Mouse (Mus musculus): ENCODE measurements at regions not wholly inside any gene's neighbourhood (a gene's known extent, or its start where the extent isn't known, plus 50 kb on each side); places are given as distances from the start of the nearest gene placed in this dataset.

DNA sequence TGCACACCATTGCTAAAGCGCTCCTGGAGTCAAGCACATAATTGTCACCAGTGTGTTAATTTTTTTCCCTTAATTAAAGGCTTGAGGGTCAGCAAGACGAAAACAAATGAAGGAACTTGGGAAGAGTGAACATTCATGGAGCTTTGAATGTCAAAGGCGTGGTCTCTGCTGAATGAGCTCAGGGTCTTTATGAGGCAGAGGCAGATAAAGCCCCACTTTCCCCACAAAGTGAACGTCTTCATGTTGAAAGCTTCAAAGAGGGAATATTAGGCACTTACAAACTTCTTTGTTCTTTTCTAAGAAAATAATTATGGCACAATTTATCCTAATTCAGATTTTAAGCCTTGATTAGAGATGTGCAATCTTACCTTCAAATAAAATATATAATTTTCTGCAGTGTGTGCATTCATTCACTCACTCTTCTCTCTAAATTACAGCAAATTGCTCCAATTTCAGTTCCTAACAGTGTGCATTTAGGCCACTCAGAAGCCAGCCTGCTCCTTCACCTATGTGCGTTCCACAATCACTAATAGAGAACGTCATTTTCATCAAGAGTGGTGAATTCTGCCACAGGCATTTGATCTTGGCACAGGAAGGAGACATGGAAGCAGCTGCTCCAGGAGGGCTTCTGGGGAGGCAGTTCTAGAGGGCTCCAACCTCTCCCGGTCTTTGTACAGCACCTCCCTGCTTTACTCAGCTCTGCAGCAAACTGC, 412.1 kb downstream of the Sox11 start:
- Histone ChIP-seq H3K4me3 (replicated peaks) (no peak overlapping the region), H3K9me3 (no peaks in the 10 kb centered on the region), H3K4me2 (no peak overlapping the region), H3K9ac (no peak overlapping the region), H3K27ac (no peak overlapping the region), H3K36me3 (no peaks in the 10 kb centered on the region), H3K4me1 (no peaks in the 10 kb centered on the region), H3K27me3 (replicated peaks) (no peaks in the 10 kb centered on the region)
- WGBS, result 74% methylated on average over 7 of the region's 7 CpGs
- ATAC-seq (ENCODE audit: insufficient read depth, low FRiP score, low read depth), result no peak

DNA sequence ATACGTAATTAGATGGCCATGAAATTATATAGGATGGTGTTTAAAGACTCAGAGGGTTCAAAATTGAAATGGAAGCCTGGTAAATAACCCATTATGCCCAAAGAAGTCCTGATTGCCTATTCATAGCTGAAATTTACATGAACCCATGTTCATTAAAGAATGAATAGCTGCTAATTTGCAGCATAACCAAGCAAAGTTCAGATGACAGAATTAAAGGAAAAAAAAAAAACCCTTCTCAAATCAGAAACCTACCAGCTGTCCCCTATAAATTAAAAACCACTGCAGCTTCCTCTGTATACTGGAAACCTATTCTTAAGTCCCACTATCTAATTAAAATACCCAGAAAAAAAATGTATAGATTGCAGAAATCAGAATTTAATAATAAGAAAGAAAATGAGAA, 436.2 kb downstream of the Sox11 start:
- Histone ChIP-seq H3K4me3 (replicated peaks) (no peak overlapping the region), H3K9me3 (no peaks in the 10 kb centered on the region), H3K4me2 (no peak overlapping the region), H3K36me3 (no peaks in the 10 kb centered on the region), H3K4me1 (0 out of 2 replicates have a peak, but pooled peaks cover 4% of the 10 kb centered on the region), H3K27ac (no peak overlapping the region), H3K9ac (no peak overlapping the region), H3K27me3 (replicated peaks) (no peaks in the 10 kb centered on the region)
- ATAC-seq (ENCODE audit: insufficient read depth, low FRiP score, low read depth), result no peak
- 94% methylated on average over 1 of the region's 1 CpGs for WGBS

DNA sequence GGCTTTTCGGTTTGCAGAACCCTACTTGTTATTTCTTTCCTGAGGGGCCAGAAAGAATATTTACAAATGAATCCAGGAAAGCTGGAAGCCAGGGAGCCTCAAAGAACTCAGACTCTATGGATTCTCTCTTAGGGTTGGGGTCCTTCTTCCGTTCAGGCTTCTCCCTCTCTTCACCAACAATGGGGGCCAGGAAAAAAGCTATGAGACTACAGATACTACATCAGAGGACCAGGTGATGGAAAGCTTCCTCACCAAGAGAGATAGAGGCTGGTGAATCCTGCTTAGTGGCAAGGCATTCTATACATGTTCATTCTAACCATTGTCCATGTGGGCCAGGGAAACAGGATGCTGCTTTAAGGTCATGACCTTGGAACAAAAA, 434.9 kb downstream of the Cmpk2 start:
- Histone ChIP-seq H3K4me3 (replicated peaks) (no peak overlapping the region), H3K9ac (no peak overlapping the region), H3K27ac (no peak overlapping the region), H3K9me3 (no peaks in the 10 kb centered on the region), H3K4me2 (peak overlapping the region; percentile 45; the same call in 1 of the 2 replicates), H3K27me3 (replicated peaks) (no peaks in the 10 kb centered on the region), H3K4me1 (0 out of 2 replicates have a peak, but pooled peaks cover 4% of the 10 kb centered on the region), H3K36me3 (no peaks in the 10 kb centered on the region)
- ATAC-seq (ENCODE audit: insufficient read depth, low FRiP score, low read depth), result no peak
- 31% methylated on average over 2 of the region's 2 CpGs for WGBS

DNA sequence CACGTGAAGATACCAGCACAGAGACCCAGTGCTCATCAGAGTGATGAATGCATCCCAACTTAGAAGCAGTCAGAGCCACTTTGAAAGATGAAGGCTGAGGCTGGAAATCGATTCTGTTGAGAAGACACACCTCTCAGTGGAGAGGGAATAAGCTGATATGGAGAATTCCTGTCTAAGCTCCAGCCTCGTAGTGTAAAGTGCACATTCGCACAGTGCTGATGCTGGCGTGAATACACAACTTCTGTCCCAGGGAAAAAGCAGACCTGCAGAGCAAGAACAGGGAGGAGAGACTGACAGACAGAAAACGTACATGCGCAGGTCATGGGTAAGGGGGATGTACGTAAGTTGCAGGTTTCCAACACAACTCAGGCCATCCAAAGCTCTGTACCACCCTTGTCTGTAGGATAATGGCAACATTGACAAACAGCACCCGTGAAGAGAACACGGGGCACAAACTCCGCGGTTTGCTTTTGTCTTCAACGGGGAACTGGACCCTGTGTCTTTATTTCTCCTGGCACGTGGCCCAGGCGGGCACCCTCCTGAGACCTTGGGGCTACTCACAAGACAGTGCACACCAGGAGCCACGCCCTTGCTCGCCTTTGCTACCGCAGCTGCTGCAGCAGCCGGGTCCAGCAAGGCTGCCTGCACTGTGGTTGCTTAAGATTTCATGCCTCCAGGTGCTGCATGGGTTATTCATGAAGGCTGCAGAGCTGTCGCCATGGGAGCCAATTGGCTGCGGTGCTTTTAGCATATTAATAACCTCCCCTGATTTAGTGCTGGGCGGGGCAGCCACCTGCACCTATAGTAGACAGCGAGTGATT, 434.3 kb downstream of the Cmpk2 start:
- Histone ChIP-seq H3K9me3 (no peaks in the 10 kb centered on the region), H3K4me2 (peak overlapping the region; percentile 45), H3K27ac (no peak overlapping the region), H3K4me1 (0 out of 2 replicates have a peak, but pooled peaks cover 4% of the 10 kb centered on the region), H3K27me3 (replicated peaks) (no peaks in the 10 kb centered on the region), H3K36me3 (no peaks in the 10 kb centered on the region), H3K9ac (no peak overlapping the region), H3K4me3 (replicated peaks) (0 out of 2 replicates have a peak overlapping the region, but pooled peaks have one; percentile 11)
- 31% methylated on average over 23 of the region's 23 CpGs for WGBS
- ATAC-seq (ENCODE audit: insufficient read depth, low FRiP score, low read depth), result no peak; the same call in 1 of the 2 replicates

DNA sequence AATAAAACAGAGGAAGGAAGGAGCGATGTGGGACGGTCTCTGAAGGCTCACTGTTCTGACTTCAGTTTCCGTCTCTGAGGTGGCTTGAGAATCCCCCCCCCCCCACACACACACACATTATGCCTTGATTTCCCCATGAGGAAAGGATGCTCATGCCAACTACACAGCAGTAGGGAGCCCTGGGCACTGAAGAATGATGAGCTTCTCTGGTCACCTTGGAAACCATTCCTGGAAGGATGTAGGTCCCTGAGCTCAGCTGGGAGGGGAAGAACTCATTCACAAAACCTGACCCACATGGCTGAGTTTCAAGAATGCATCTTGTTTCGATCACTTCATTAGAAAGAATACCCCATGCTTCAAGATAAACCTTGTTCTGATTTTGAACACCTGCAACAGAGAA, 422.2 kb downstream of the Cmpk2 start:
- H3K4me2 ChIP-seq, result no peak overlapping the region
- no peak for ATAC-seq (ENCODE audit: insufficient read depth, low FRiP score, low read depth)
- no peaks in the 10 kb centered on the region for H3K36me3 ChIP-seq
- H3K27me3 ChIP-seq (replicated peaks), result no peaks in the 10 kb centered on the region
- H3K9me3 ChIP-seq, result no peaks in the 10 kb centered on the region
- H3K4me3 ChIP-seq (replicated peaks), result no peak overlapping the region
- no peak overlapping the region for H3K9ac ChIP-seq
- no peak overlapping the region for H3K27ac ChIP-seq
- WGBS, result 68% methylated on average over 4 of the region's 4 CpGs
- no peaks in the 10 kb centered on the region for H3K4me1 ChIP-seq

DNA sequence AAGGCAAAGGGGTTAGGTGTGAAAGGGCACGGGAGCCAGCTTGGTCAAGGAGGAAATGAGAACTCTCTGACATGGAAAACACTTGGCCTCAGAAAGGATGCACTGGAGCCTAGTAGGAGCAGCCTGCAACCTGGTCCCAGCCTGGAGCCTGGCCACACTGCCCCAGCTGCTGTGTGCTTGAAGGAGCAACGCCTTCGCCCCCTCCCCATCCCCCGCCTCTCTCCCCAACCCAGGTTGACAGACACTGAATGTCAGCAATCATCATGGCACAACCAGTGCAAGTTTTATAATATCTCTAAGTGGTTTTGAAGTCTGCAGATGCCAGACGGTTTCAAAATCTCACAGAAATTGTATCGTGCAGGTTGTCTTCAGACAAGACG, 417.6 kb downstream of the Cmpk2 start:
- Histone ChIP-seq H3K36me3 (no peaks in the 10 kb centered on the region), H3K4me2 (no peak overlapping the region), H3K4me1 (no peaks in the 10 kb centered on the region), H3K27ac (no peak overlapping the region), H3K4me3 (replicated peaks) (no peak overlapping the region), H3K9ac (no peak overlapping the region), H3K27me3 (replicated peaks) (no peaks in the 10 kb centered on the region), H3K9me3 (no peaks in the 10 kb centered on the region)
- 74% methylated on average over 7 of the region's 7 CpGs for WGBS
- no peak for ATAC-seq (ENCODE audit: insufficient read depth, low FRiP score, low read depth)

DNA sequence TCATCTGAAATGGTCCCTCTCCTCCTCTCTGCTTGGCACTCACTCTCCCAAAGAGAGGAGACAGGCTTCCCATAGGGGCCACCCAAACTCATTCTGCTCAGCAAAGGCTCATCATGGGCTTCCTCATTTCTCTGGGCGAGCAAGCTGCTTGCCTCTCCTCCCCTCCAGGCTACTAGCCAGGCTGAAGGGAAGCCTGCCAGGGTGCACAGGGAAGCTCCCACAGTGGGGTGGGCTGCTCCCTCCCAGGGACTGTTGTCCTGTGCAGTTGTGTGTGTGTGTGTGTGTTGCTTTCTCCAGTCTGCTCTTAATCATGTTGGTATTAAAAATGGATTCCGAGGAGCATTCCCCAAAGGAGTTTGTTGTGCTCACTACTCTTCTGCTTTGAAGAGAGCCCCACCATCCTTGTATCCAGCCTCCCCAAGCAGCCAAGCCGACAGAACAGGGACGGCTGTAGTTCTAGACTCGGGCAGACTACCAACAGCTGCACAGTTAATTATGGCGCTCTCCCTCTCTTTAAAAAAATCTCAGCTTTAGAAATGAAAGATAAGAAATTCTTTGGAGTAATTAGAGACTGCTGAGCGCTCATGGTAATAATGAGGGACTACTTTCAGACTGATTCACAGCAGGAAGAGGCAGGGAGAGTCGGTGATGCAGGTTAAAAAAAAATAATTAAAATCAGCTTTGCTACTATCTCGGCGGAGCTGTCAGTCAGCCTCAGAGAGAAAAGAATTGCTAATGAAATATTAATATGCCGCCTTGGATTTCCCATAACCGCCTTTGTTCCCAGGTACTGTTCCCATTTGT, 417.0 kb downstream of the Cmpk2 start:
- no peak for ATAC-seq (ENCODE audit: insufficient read depth, low FRiP score, low read depth)
- H3K36me3 ChIP-seq, result no peaks in the 10 kb centered on the region
- no peak overlapping the region for H3K4me2 ChIP-seq
- H3K4me3 ChIP-seq (replicated peaks), result no peak overlapping the region
- H3K27me3 ChIP-seq (replicated peaks), result no peaks in the 10 kb centered on the region
- no peak overlapping the region for H3K9ac ChIP-seq
- H3K4me1 ChIP-seq, result no peaks in the 10 kb centered on the region
- no peaks in the 10 kb centered on the region for H3K9me3 ChIP-seq
- WGBS, result 49% methylated on average over 12 of the region's 12 CpGs
- H3K27ac ChIP-seq, result no peak overlapping the region

DNA sequence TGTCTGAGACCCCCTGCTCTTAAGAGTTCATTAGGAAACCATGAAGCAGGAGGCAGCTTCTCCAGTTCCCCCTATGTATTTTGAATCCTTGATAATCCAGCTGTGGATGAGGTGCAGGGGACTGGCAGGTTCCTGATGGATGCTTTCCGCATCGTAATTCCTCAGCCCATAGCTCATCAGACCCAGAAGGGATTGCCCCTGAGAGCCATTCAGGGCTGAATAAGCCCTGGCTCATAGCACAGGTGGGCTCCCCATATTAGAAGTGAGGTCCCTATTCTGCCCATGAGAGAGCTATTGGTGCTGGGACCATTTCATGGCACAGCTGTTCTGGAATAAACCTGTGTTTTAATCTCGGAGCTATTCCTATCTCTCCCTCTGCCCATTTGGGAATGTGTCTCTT, 416.1 kb downstream of the Cmpk2 start:
- Histone ChIP-seq H3K27me3 (replicated peaks) (no peaks in the 10 kb centered on the region), H3K9me3 (no peaks in the 10 kb centered on the region), H3K4me1 (no peaks in the 10 kb centered on the region), H3K4me3 (replicated peaks) (no peak overlapping the region), H3K36me3 (no peaks in the 10 kb centered on the region), H3K27ac (no peak overlapping the region), H3K4me2 (no peak overlapping the region), H3K9ac (no peak overlapping the region)
- WGBS, result 87% methylated on average over 3 of the region's 3 CpGs
- no peak for ATAC-seq (ENCODE audit: insufficient read depth, low FRiP score, low read depth)

DNA sequence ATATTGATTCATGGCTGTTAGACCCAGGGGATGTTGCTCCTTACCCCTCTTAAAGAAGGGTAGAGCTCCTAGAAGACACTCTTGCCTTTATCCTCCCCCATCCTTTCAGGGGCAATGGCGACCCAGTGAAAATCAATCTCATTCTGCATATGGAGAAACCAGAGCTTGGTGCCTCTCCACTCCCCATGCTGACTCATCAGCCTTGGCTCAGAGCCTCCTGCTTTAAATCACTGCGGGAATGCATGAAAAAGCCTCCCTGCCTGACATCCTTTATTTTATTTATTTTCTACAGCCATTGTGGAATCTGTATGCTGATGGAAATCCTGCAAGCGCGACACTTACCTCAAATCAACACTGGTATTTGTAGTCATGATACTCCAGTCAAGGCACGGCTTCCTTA, 415.2 kb downstream of the Cmpk2 start:
- no peak overlapping the region for H3K27ac ChIP-seq
- no peaks in the 10 kb centered on the region for H3K36me3 ChIP-seq
- no peak overlapping the region for H3K4me2 ChIP-seq
- 22% methylated on average over 5 of the region's 5 CpGs for WGBS
- H3K9ac ChIP-seq, result no peak overlapping the region
- H3K4me1 ChIP-seq, result no peaks in the 10 kb centered on the region
- H3K27me3 ChIP-seq (replicated peaks), result no peaks in the 10 kb centered on the region
- H3K4me3 ChIP-seq (replicated peaks), result no peak overlapping the region
- ATAC-seq (ENCODE audit: insufficient read depth, low FRiP score, low read depth), result no peak
- H3K9me3 ChIP-seq, result no peaks in the 10 kb centered on the region

DNA sequence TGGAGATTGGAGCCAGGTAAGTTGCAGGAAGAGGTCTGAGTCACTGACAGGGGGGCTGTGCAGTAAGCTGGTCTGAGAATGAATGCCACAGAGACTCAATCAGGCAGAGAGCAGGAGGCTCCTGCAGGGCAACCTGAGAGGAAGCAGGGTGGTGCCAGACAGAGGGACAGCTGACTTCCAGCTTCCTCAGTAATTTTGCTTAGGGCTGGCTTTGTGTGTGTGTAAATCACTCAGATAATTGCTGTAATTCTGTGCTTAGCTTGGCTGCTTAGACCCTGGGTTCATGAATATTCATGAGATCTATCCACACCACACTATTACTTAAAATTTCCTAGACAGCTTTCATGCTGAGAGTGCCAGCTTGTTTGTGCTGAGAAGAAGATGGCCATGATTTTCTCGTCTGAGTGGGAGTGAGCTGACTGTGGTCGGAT, 408.7 kb downstream of the Cmpk2 start:
- Histone ChIP-seq H3K9me3 (no peaks in the 10 kb centered on the region), H3K9ac (no peak overlapping the region), H3K36me3 (no peaks in the 10 kb centered on the region), H3K27ac (no peak overlapping the region), H3K27me3 (replicated peaks) (no peaks in the 10 kb centered on the region), H3K4me2 (no peak overlapping the region), H3K4me1 (no peaks in the 10 kb centered on the region), H3K4me3 (replicated peaks) (no peak overlapping the region)
- ATAC-seq (ENCODE audit: insufficient read depth, low FRiP score, low read depth), result no peak
- WGBS, result 76% methylated on average over 2 of the region's 2 CpGs

DNA sequence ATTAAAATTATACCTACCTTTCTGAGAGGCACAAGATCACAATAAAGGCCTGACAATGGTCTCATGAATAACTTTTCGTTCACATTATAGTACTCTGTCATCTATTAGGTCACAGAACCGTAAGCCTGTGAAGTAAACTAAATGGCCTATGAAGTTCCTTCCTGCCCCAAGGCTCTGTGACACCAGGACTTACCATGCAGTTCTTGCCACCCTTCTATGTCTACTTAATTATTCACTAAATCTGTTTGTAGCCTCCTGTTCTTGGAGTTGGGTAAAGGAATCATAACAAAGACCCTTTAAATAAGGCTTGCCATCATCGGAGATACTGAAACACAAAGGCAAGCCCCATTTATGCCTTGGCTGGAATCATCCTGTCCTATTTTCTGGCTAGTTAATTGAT, 408.3 kb downstream of the Cmpk2 start:
- H3K27me3 ChIP-seq (replicated peaks), result no peaks in the 10 kb centered on the region
- H3K4me2 ChIP-seq, result no peak overlapping the region
- H3K4me3 ChIP-seq (replicated peaks), result no peak overlapping the region
- no peak for ATAC-seq (ENCODE audit: insufficient read depth, low FRiP score, low read depth)
- H3K4me1 ChIP-seq, result no peaks in the 10 kb centered on the region
- 83% methylated on average over 3 of the region's 3 CpGs for WGBS
- no peaks in the 10 kb centered on the region for H3K36me3 ChIP-seq
- H3K9ac ChIP-seq, result no peak overlapping the region
- no peak overlapping the region for H3K27ac ChIP-seq
- H3K9me3 ChIP-seq, result no peaks in the 10 kb centered on the region

DNA sequence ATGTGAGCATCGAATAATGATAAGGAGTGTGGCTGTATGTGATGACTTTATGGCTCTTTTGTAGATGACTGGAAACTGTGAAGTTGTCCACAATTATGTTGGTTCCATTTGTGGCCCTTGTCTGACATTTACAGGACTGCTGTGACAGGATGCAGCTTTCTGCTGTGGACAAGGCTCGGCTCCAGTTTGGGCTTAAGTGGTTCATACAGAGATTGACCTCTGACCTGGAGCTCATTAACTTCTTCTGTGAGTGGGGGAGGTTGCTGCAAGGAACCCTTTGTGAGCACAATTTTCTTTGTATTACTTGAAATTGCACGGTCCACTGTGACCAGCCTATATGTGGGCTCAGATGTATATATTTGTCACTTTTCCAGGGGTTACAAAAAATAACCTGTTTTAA, 403.5 kb downstream of the Cmpk2 start:
- no peaks in the 10 kb centered on the region for H3K4me1 ChIP-seq
- no peak overlapping the region for H3K27ac ChIP-seq
- no peak for ATAC-seq (ENCODE audit: insufficient read depth, low FRiP score, low read depth)
- no peak overlapping the region for H3K4me3 ChIP-seq (replicated peaks)
- no peak overlapping the region for H3K4me2 ChIP-seq
- H3K27me3 ChIP-seq (replicated peaks), result no peaks in the 10 kb centered on the region
- 24% methylated on average over 3 of the region's 3 CpGs for WGBS
- H3K9me3 ChIP-seq, result no peaks in the 10 kb centered on the region
- no peak overlapping the region for H3K9ac ChIP-seq
- no peaks in the 10 kb centered on the region for H3K36me3 ChIP-seq

Measured in stomach, embryonic 15.5 days (tissue).